Mouse (Mus musculus) MEL (cell line): ENCODE data around the gene Hnrnpk. TPM values are rescaled to one million over a fixed set of nuclear protein-coding genes. Genes with fewer than 3 reads are reported as not detected.
A peak's percentile ranks its signal among the peaks of the same experiment; 100 is the strongest.

ENCODE experiments used
- DNase-seq: peaks from one replicate; pipeline ENCODE4 v3.0.0; 2011; ENCODE audit warnings: low read depth, low spot score
- H3K27ac ChIP-seq: 2 replicates; pipeline ENCODE4 v1.5.1; 2012; ENCODE audit warnings: low read depth, mild to moderate bottlenecking, control low read depth, low read length, moderate library complexity; ENCODE audit not compliant: control insufficient read depth
- H3K27me3 ChIP-seq, 2 experiments: fragments of 150-350 bp in 1 of 2; sonication (generic) in 1 of 2; 2 replicates each; pipeline ENCODE4 v1.6.1; 2012; ENCODE audit warnings: low read length in 2 of 2, mild to moderate bottlenecking in 2 of 2, improper control_type of control experiment in 1 of 2, moderate library complexity in 1 of 2; ENCODE audit not compliant: insufficient read depth in 2 of 2, control insufficient read depth in 1 of 2
- H3K36me3 ChIP-seq, 2 experiments: 2 replicates each; pipeline ENCODE4 v1.6.1; 2012 to 2014; ENCODE audit warnings: low read length in 2 of 2, improper control_type of control experiment in 1 of 2, inconsistent platforms in 1 of 2, mild to moderate bottlenecking in 1 of 2; ENCODE audit not compliant: insufficient read depth in 2 of 2, control insufficient read depth in 1 of 2
- H3K4me1 ChIP-seq, 2 experiments: fragments of 150-350 bp in 1 of 2; sonication (generic) in 1 of 2; 2 replicates each; pipeline ENCODE4 v1.6.1; 2012; ENCODE audit warnings: low read length in 2 of 2, improper control_type of control experiment in 1 of 2, mild to moderate bottlenecking in 1 of 2; ENCODE audit not compliant: insufficient read depth in 2 of 2, control insufficient read depth in 1 of 2
- H3K4me3 ChIP-seq, 2 experiments: fragments of 150-350 bp in 1 of 2; sonication (generic) in 1 of 2; 2 replicates each; pipeline ENCODE4 v1.5.1; 2012; ENCODE audit warnings: low read depth in 2 of 2, low read length in 2 of 2, mild to moderate bottlenecking in 2 of 2, moderate library complexity in 2 of 2, control low read depth in 1 of 2, improper control_type of control experiment in 1 of 2; ENCODE audit not compliant: control insufficient read depth in 1 of 2, insufficient read depth in 1 of 2
- H3K79me2 ChIP-seq: 2 replicates; pipeline ENCODE4 v1.6.1; 2012; ENCODE audit warnings: mild to moderate bottlenecking, low read length, moderate library complexity; ENCODE audit not compliant: control insufficient read depth, poor library complexity, insufficient read depth
- H3K9ac ChIP-seq: 2 replicates; pipeline ENCODE4 v1.6.1; 2012; ENCODE audit warnings: low read depth, mild to moderate bottlenecking, control low read depth, low read length, moderate library complexity; ENCODE audit not compliant: control insufficient read depth, poor library complexity, severe bottlenecking
- H3K9me3 ChIP-seq: fragments of 150-350 bp; sonication (generic); replicated peaks from 2 replicates; pipeline ENCODE4 v1.6.1; 2012; ENCODE audit warnings: mild to moderate bottlenecking, low read length, improper control_type of control experiment, moderate library complexity; ENCODE audit not compliant: insufficient read depth
- CHD2 ChIP-seq: IDR thresholded peaks from 2 replicates; pipeline ENCODE4 v1.6.1; 2011; ENCODE audit warnings: low read length, improper control_type of control experiment
- E2F4 ChIP-seq: IDR thresholded peaks from 2 replicates; pipeline ENCODE4 v1.6.1; 2011; ENCODE audit warnings: low read depth, low read length, improper control_type of control experiment, borderline replicate concordance
- HCFC1 ChIP-seq: IDR thresholded peaks from 2 replicates; pipeline ENCODE4 v1.6.1; 2012; ENCODE audit warnings: low read depth, mild to moderate bottlenecking, inconsistent platforms, low read length, improper control_type of control experiment, moderate library complexity
- JUND ChIP-seq: IDR thresholded peaks from 2 replicates; pipeline ENCODE4 v1.6.1; 2011; ENCODE audit warnings: low read depth, mild to moderate bottlenecking, improper control_type of control experiment, low read length
- KAT2A ChIP-seq: conservative IDR thresholded peaks from 2 replicates; pipeline ENCODE4 v1.6.1; 2012; ENCODE audit warnings: low read depth, low read length, improper control_type of control experiment, inconsistent platforms
- MAFK ChIP-seq: IDR thresholded peaks from 2 replicates; pipeline ENCODE4 v1.6.1; 2011; ENCODE audit warnings: low read depth, mild to moderate bottlenecking, low read length, improper control_type of control experiment, borderline replicate concordance
- MAX ChIP-seq: IDR thresholded peaks from 2 replicates; pipeline ENCODE4 v1.6.1; 2011; ENCODE audit warnings: low read length, improper control_type of control experiment
- MEF2A ChIP-seq: IDR thresholded peaks from 2 replicates; pipeline ENCODE4 v1.6.1; 2014; ENCODE audit warnings: low read depth, mild to moderate bottlenecking, inconsistent platforms, low read length, improper control_type of control experiment; ENCODE audit not compliant: poor library complexity, insufficient replicate concordance, severe bottlenecking; ENCODE audit errors: extremely low read depth
- MXI1 ChIP-seq: IDR thresholded peaks from 2 replicates; pipeline ENCODE4 v1.6.1; 2011; ENCODE audit warnings: mild to moderate bottlenecking, low read depth, low read length, improper control_type of control experiment
- MYB ChIP-seq: IDR thresholded peaks from 2 replicates; pipeline ENCODE4 v1.6.1; 2011; ENCODE audit warnings: mild to moderate bottlenecking, low read depth, low read length, improper control_type of control experiment
- MYC ChIP-seq: IDR thresholded peaks from 2 replicates; pipeline ENCODE4 v1.6.1; 2011; ENCODE audit warnings: low read depth, mild to moderate bottlenecking, low read length, improper control_type of control experiment, moderate library complexity
- RCOR1 ChIP-seq: IDR thresholded peaks from 2 replicates; pipeline ENCODE4 v1.6.1; 2012; ENCODE audit warnings: low read depth, mild to moderate bottlenecking, inconsistent platforms, low read length, improper control_type of control experiment
- SIN3A ChIP-seq: IDR thresholded peaks from 2 replicates; pipeline ENCODE4 v1.6.1; 2012; ENCODE audit warnings: low read length, improper control_type of control experiment, inconsistent platforms
- TBP ChIP-seq: IDR thresholded peaks from 2 replicates; pipeline ENCODE4 v1.8.0; 2011; ENCODE audit warnings: low read depth, low read length, improper control_type of control experiment
- TCF12 ChIP-seq: IDR thresholded peaks from 2 replicates; pipeline ENCODE4 v1.6.1; 2014; ENCODE audit warnings: low read depth, mild to moderate bottlenecking, inconsistent platforms, low read length, improper control_type of control experiment, moderate library complexity
- UBTF ChIP-seq: IDR thresholded peaks from 2 replicates; pipeline ENCODE4 v1.6.1; 2012; ENCODE audit warnings: low read depth, mild to moderate bottlenecking, inconsistent platforms, low read length, improper control_type of control experiment, moderate library complexity, borderline replicate concordance; ENCODE audit not compliant: insufficient read depth
- USF1 ChIP-seq: IDR thresholded peaks from 2 replicates; pipeline ENCODE4 v1.6.1; 2014; ENCODE audit warnings: low read depth, mild to moderate bottlenecking, inconsistent platforms, low read length, improper control_type of control experiment, moderate library complexity
- USF2 ChIP-seq, 2 experiments: IDR thresholded peaks; 2 replicates each; pipeline ENCODE4 v1.6.1; 2011 to 2012; ENCODE audit warnings: improper control_type of control experiment in 2 of 2, low read length in 2 of 2, borderline replicate concordance in 1 of 2, inconsistent platforms in 1 of 2, low read depth in 1 of 2, mild to moderate bottlenecking in 1 of 2; ENCODE audit not compliant: insufficient read depth in 1 of 2
- ZC3H11A ChIP-seq: IDR thresholded peaks from 2 replicates; pipeline ENCODE4 v1.6.1; 2012; ENCODE audit warnings: low read depth, mild to moderate bottlenecking, inconsistent platforms, low read length, improper control_type of control experiment
- ZMIZ1 ChIP-seq: IDR thresholded peaks from 2 replicates; pipeline ENCODE4 v1.6.1; 2012; ENCODE audit warnings: low read depth, mild to moderate bottlenecking, inconsistent platforms, low read length, improper control_type of control experiment, moderate library complexity
- ZNF384 ChIP-seq: IDR thresholded peaks from 2 replicates; pipeline ENCODE4 v1.6.1; 2012; ENCODE audit warnings: low read depth, mild to moderate bottlenecking, inconsistent platforms, low read length, improper control_type of control experiment
- polyA plus RNA-seq, 2 experiments: library from polyadenylated mRNA; stranded (reverse) in 1 of 2; unstranded in 1 of 2; fragments of >175 nt in 1 of 2; fragments of >200 nt in 1 of 2; gene quantifications; 2 replicates each; pipeline versions ENCODE4 v1.2.1 to v1.2.4; 2012; ENCODE audit warnings: low replicate concordance in 2 of 2, low read depth in 1 of 2; ENCODE audit not compliant: insufficient read length in 2 of 2, insufficient read depth in 1 of 2, missing spikeins in 1 of 2
- total RNA-seq: library from RNA; depleted of rRNA; stranded (reverse); fragments of 300-350 nt; gene quantifications from 2 replicates; pipeline ENCODE4 v1.2.3, GENCODE M21; 2012

Hnrnpk gene
- total and polyA plus RNA-seq, 3 experiments = 542 to 1,739 (median 1,502) TPM

- Histone ChIP-seq H3K27me3 (peaks cover 4 to 7% of the 10 kb centered on the region in 2 experiments), H3K9me3 (no peaks in the 10 kb centered on the region), H3K27ac (no peak overlapping the region), H3K4me1 (no peaks in the 10 kb centered on the region), H3K79me2 (no peaks in the 10 kb centered on the region), H3K9ac (no peak overlapping the region), H3K36me3 (no peaks in the 10 kb centered on the region), H3K4me3 (no peak overlapping the region)
- DNase-seq = no peak
- no peak for TF ChIP-seq MAFK
- TF ChIP-seq SIN3A = no peak
- no peak for TF ChIP-seq ZNF384
- TF ChIP-seq MEF2A = no peak
- no peak for TF ChIP-seq E2F4
Observed at GRCm38 (mm10) chr13:58450459-58451182, 47.5 kb upstream of the Hnrnpk start.

GRCm38 (mm10) chr13:58446541-58446940 lies 43.4 kb upstream of the Hnrnpk start:
- Histone ChIP-seq H3K36me3 (no peaks in the 10 kb centered on the region), H3K79me2 (no peaks in the 10 kb centered on the region), H3K9me3 (no peaks in the 10 kb centered on the region), H3K4me3 (no peak overlapping the region), H3K27me3 (peaks cover 4 to 7% of the 10 kb centered on the region in 2 experiments), H3K27ac (no peak overlapping the region), H3K9ac (no peak overlapping the region), H3K4me1 (peaks cover 0 to 5% of the 10 kb centered on the region in 2 experiments; a peak in 1 of 4 replicates)
- peak; percentile 57 for DNase-seq
- no peak for TF ChIP-seq TCF12
- no peak for TF ChIP-seq RCOR1
- TF ChIP-seq CHD2 = no peak
- TF ChIP-seq UBTF = no peak
- TF ChIP-seq MYB = no peak
- no peak for TF ChIP-seq MXI1
- peak; percentile 18; the same call in 1 of the 2 replicates for TF ChIP-seq MAX
- TF ChIP-seq SIN3A = no peak
- TF ChIP-seq MAFK = no peak
- TF ChIP-seq HCFC1 = no peak
- TF ChIP-seq E2F4 = no peak
- no peak for TF ChIP-seq JUND
- TF ChIP-seq USF1 = no peak
- 0 out of 2 replicates have a peak, but pooled peaks have one; percentile 21 for TF ChIP-seq MYC
- TF ChIP-seq USF2 (IDR thresholded peaks at IDR 0.05; ENCODE audit: borderline replicate concordance in 1 of 2, insufficient read depth in 1 of 2, low read depth in 1 of 2, low read length in 2 of 2) = no peak
- TF ChIP-seq ZC3H11A = no peak
- 0 out of 2 replicates have a peak, but pooled peaks have one; percentile 17 for TF ChIP-seq TBP
- no peak for TF ChIP-seq KAT2A
- TF ChIP-seq ZMIZ1 = no peak
